Mouse (Mus musculus) ES-Bruce4 (cell line): ENCODE data around the gene Abca15. TPM values are rescaled to one million over a fixed set of nuclear protein-coding genes. Genes with fewer than 3 reads are reported as not detected.
A peak's percentile ranks its signal among the peaks of the same experiment; 100 is the strongest.

Experiments
- H3K27ac ChIP-seq: 2 replicates; pipeline ENCODE4 v1.5.1; 2012; ENCODE audit warnings: low read length, inconsistent platforms; ENCODE audit not compliant: insufficient read depth
- H3K27me3 ChIP-seq: 2 replicates; pipeline ENCODE4 v1.6.1; 2012; ENCODE audit warnings: mild to moderate bottlenecking, low read length, inconsistent platforms; ENCODE audit not compliant: control insufficient read depth, poor library complexity, insufficient read depth, severe bottlenecking
- H3K36me3 ChIP-seq: 2 replicates; pipeline ENCODE4 v1.6.1; 2012; ENCODE audit warnings: inconsistent platforms, mild to moderate bottlenecking, low read length, moderate library complexity; ENCODE audit not compliant: control insufficient read depth, poor library complexity, insufficient read depth, severe bottlenecking
- H3K4me1 ChIP-seq: one replicate; pipeline ENCODE4 v1.8.1; 2011; ENCODE audit warnings: low read length; ENCODE audit not compliant: control insufficient read depth, insufficient read depth
- H3K4me3 ChIP-seq: 2 replicates; pipeline ENCODE4 v1.5.1; 2011; ENCODE audit warnings: low read depth, mild to moderate bottlenecking, low read length
- H3K9ac ChIP-seq: 2 replicates; pipeline ENCODE4 v1.6.1; 2012; ENCODE audit warnings: low read depth, mild to moderate bottlenecking, inconsistent platforms; ENCODE audit not compliant: poor library complexity, severe bottlenecking
- H3K9me3 ChIP-seq: replicated peaks from 2 replicates; pipeline ENCODE4 v1.6.1; 2012; ENCODE audit warnings: mild to moderate bottlenecking, low read length, inconsistent platforms; ENCODE audit not compliant: control insufficient read depth, poor library complexity, insufficient read depth, severe bottlenecking
- CTCF ChIP-seq: IDR thresholded peaks from one replicate; pipeline ENCODE4 v1.8.1; 2011; ENCODE audit warnings: low read depth, low read length
- EP300 ChIP-seq: IDR thresholded peaks from 2 replicates; pipeline ENCODE4 v1.6.1; 2011; ENCODE audit warnings: low read depth, low read length; ENCODE audit not compliant: insufficient read depth
- POLR2A ChIP-seq: IDR thresholded peaks from one replicate; pipeline ENCODE4 v1.8.1; 2011; ENCODE audit warnings: low read length; ENCODE audit not compliant: insufficient read depth
- polyA plus RNA-seq: library from polyadenylated mRNA; stranded (reverse); fragments of >200 nt; gene quantifications from 2 replicates; pipeline ENCODE4 v1.2.4, GENCODE M21; 2011; ENCODE audit warnings: low read depth; ENCODE audit not compliant: missing spikeins, insufficient read depth, insufficient read length

Abca15 gene
- polyA plus RNA-seq, 1 experiment, result not detected

DNA sequence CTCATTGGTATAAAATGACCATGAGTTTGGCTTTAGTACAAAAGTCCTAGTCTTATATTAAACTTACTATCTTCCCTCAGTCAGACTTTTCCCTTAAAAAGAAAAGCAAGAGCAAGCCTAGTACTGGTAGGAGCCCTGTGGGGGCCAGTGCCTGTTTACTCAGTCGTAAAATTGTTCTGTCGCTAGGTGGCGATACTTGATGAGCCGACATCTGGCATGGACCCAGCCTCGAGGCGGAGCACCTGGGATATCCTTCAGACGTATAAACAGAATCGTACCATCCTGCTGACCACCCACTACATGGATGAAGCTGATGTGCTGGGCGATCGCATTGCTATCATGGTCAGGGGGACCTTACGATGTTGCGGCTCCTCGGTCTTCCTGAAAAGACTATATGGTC, 32.7 kb downstream of the Abca15 start:
- Histone ChIP-seq H3K36me3 (no peaks in the 10 kb centered on the region), H3K27ac (no peak overlapping the region), H3K4me1 (no peaks in the 10 kb centered on the region), H3K27me3 (no peaks in the 10 kb centered on the region), H3K9ac (no peak overlapping the region), H3K9me3 (no peaks in the 10 kb centered on the region), H3K4me3 (no peak overlapping the region)
- no peak for TF ChIP-seq EP300
- peak; percentile 71 for TF ChIP-seq CTCF

DNA sequence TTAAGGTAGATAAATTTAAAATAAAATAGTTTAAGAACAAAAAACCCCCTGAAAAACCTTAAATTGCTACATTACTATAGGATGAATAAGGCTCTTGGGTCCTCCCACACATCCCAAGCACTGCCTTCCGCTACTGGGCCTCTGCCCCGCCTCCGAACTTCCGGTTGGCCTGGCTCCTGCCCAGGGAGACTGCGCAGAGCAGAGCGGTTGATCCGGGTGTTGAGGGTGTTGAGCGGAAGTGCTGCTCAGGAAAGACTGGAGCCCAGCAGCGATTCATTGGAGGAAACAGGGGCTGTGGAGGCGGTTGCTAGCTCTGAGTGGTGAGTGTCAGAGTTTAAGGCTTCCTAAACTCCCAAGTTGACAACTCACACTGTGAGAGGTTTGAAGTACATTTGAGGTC, 81.0 kb downstream of the Abca15 start, which contains the start of gene Abca16:
Gene Abca16 (plus strand): TSS at position 201 of the 400 bp plus-strand sequence.
- no peaks in the 10 kb centered on the region for H3K27me3 ChIP-seq
- no peaks in the 10 kb centered on the region for H3K36me3 ChIP-seq
- H3K4me1 ChIP-seq, result no peaks in the 10 kb centered on the region
- TF ChIP-seq POLR2A, result no peak
- no peak for TF ChIP-seq CTCF
- no peak for TF ChIP-seq EP300
- H3K4me3 ChIP-seq, result no peak within 1 kb of the TSS
- no peaks in the 10 kb centered on the region for H3K9me3 ChIP-seq
- no peak within 1 kb of the TSS for H3K27ac ChIP-seq
- H3K9ac ChIP-seq, result no peak within 1 kb of the TSS

DNA sequence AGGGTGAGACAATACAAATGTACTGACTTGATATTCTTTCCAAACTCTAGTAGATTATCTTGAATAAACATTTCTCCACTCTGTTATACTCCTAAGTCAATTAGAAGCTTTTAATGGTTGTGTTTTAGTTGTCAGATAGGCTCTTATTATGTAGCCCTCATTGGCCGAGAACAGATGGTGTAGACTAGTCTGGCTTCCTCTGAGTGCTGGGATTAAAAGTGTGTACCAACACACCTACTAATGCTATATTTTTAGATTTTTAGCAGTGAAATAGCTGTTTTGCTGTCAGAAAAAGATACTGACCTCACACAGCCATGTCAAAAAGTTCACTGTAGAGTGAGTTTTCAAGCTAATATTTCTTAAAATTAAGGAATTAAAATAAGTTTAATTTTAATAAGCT, 83.9 kb downstream of the Abca15 start:
- Histone ChIP-seq H3K9me3 (no peaks in the 10 kb centered on the region), H3K36me3 (no peaks in the 10 kb centered on the region), H3K4me1 (no peaks in the 10 kb centered on the region), H3K27ac (no peak overlapping the region), H3K4me3 (no peak overlapping the region), H3K27me3 (no peaks in the 10 kb centered on the region), H3K9ac (no peak overlapping the region)
- no peak for TF ChIP-seq POLR2A
- TF ChIP-seq CTCF, result no peak
- TF ChIP-seq EP300, result no peak

DNA sequence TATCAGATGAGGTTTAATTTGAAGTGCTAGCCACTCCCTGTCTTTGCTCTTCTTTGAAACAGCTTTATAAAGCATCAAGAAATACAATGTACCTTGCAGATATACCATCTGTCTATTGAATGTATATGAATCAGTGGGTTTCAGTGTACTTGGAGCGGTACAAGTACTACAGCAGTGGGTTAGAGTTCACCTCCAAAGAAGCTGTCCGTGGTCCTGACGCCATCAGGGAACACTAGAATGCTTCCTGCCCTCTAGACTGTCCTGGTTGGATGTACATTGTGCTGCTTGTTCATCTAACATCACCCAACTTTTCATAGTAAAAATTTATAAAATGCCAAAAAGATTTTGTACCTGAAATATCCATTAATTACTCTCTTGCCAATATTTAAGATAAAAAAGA, 98.2 kb downstream of the Abca15 start:
- Histone ChIP-seq H3K9ac (no peak overlapping the region), H3K4me3 (no peak overlapping the region), H3K27me3 (no peaks in the 10 kb centered on the region), H3K36me3 (no peaks in the 10 kb centered on the region), H3K9me3 (no peaks in the 10 kb centered on the region), H3K4me1 (no peaks in the 10 kb centered on the region), H3K27ac (no peak overlapping the region)
- TF ChIP-seq POLR2A (no peak), EP300 (no peak), CTCF (no peak)

DNA sequence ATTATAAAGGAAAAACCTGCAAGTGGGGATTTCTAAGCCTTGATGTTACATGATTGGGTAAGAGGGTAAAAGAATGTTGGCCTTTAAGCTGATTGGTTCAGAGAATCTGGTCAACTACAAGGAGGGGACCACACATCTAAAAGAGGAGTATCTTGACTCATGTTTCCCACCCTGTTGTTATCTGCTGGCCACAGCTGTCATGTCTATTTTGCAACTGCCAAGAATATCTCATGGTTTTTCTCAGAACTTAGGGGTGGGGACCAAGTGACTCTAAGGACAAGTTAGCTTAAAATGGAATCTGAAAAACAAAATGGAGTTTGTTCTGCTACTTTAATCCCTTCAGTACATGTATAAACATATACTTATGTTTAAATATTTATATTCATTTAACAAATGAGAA, 103.0 kb downstream of the Abca15 start:
- Histone ChIP-seq H3K9ac (no peak overlapping the region), H3K4me3 (no peak overlapping the region), H3K4me1 (no peaks in the 10 kb centered on the region), H3K27ac (no peak overlapping the region), H3K36me3 (no peaks in the 10 kb centered on the region), H3K27me3 (no peaks in the 10 kb centered on the region), H3K9me3 (no peaks in the 10 kb centered on the region)
- TF ChIP-seq POLR2A (no peak), CTCF (no peak), EP300 (no peak)

Other genes with a start within 250 kb of the Abca15 start
- gene Dnah3, start 233.4 kb upstream of the Abca15 start, polyA plus RNA-seq, result not detected in 2 replicates
- gene Tmem159, start 226.3 kb upstream of the Abca15 start, polyA plus RNA-seq, result 13.7 and 14.5 TPM in 2 replicates
- gene Zp2, start 183.4 kb upstream of the Abca15 start, polyA plus RNA-seq, result not detected in 2 replicates
- gene Anks4b, start 154.8 kb upstream of the Abca15 start, polyA plus RNA-seq, result not detected in 2 replicates
- gene Crym, start 126.6 kb upstream of the Abca15 start, polyA plus RNA-seq, result 5.5 and 6.1 TPM in 2 replicates
- not detected in 2 replicates for gene Abca14, start 124.7 kb upstream of the Abca15 start, polyA plus RNA-seq
- gene Abca16, start 81.0 kb downstream of the Abca15 start, polyA plus RNA-seq, result not detected in 2 replicates